Mouse (Mus musculus) MEL (cell line): ENCODE results near the gene Hist1h2ae.

Source experiments
- CTCF ChIP-seq, 3 experiments: IDR thresholded peaks in 2 of 3; conservative IDR thresholded peaks in 1 of 3; 2 replicates each; pipeline ENCODE4 v1.5.1; 2011 to 2012; ENCODE audit warnings: low read length in 3 of 3, low read depth in 2 of 3, mild to moderate bottlenecking in 2 of 3, improper control_type of control experiment in 1 of 3, inconsistent platforms in 1 of 3, mixed read lengths in 1 of 3, moderate library complexity in 1 of 3; ENCODE audit not compliant: control insufficient read depth in 1 of 3, insufficient read depth in 1 of 3, poor library complexity in 1 of 3, severe bottlenecking in 1 of 3
- ELF1 ChIP-seq: IDR thresholded peaks from 2 replicates; pipeline ENCODE4 v1.6.1; 2014; ENCODE audit warnings: low read depth, mild to moderate bottlenecking, inconsistent platforms, low read length, improper control_type of control experiment, moderate library complexity
- EP300 ChIP-seq, 2 experiments: IDR thresholded peaks; 2 replicates each; pipeline ENCODE4 v1.6.1; 2011; ENCODE audit warnings: improper control_type of control experiment in 2 of 2, low read length in 2 of 2, low read depth in 1 of 2, mild to moderate bottlenecking in 1 of 2
- JUND ChIP-seq: IDR thresholded peaks from 2 replicates; pipeline ENCODE4 v1.6.1; 2011; ENCODE audit warnings: low read depth, mild to moderate bottlenecking, improper control_type of control experiment, low read length
- MYC ChIP-seq: IDR thresholded peaks from 2 replicates; pipeline ENCODE4 v1.6.1; 2011; ENCODE audit warnings: low read depth, mild to moderate bottlenecking, low read length, improper control_type of control experiment, moderate library complexity
- RCOR1 ChIP-seq: IDR thresholded peaks from 2 replicates; pipeline ENCODE4 v1.6.1; 2012; ENCODE audit warnings: low read depth, mild to moderate bottlenecking, inconsistent platforms, low read length, improper control_type of control experiment
- SIN3A ChIP-seq: IDR thresholded peaks from 2 replicates; pipeline ENCODE4 v1.6.1; 2012; ENCODE audit warnings: low read length, improper control_type of control experiment, inconsistent platforms
- TCF12 ChIP-seq: IDR thresholded peaks from 2 replicates; pipeline ENCODE4 v1.6.1; 2014; ENCODE audit warnings: low read depth, mild to moderate bottlenecking, inconsistent platforms, low read length, improper control_type of control experiment, moderate library complexity

- TF ChIP-seq ELF1, result no peak
- TF ChIP-seq SIN3A, result no peak
- TF ChIP-seq MYC, result no peak
- TF ChIP-seq TCF12, result no peak
- TF ChIP-seq JUND, result no peak
- TF ChIP-seq RCOR1, result no peak
- TF ChIP-seq EP300 (IDR thresholded peaks at IDR 0.05; ENCODE audit: low read depth in 1 of 2, low read length in 2 of 2), result no peak
- TF ChIP-seq CTCF (IDR thresholded peaks at IDR 0.05 in 2 of 3, conservative IDR thresholded peaks at IDR 0.05 in 1 of 3; ENCODE audit: control insufficient read depth in 1 of 3, insufficient read depth in 1 of 3, low read depth in 2 of 3, low read length in 3 of 3, poor library complexity in 1 of 3, severe bottlenecking in 1 of 3), result no peak
These were observed 5.4 kb upstream of the Hist1h2ae start for GRCm38 (mm10) chr13:23576351-23576881.
